Mouse (Mus musculus): ENCODE measurements around the gene Shb. TPM values are rescaled to one million over a fixed set of nuclear protein-coding genes. Genes with fewer than 3 reads are reported as not detected.

Gene Shb
- total and polyA plus RNA-seq, 3 experiments: 7.7 to 15.5 (median 8.6) TPM

DNA sequence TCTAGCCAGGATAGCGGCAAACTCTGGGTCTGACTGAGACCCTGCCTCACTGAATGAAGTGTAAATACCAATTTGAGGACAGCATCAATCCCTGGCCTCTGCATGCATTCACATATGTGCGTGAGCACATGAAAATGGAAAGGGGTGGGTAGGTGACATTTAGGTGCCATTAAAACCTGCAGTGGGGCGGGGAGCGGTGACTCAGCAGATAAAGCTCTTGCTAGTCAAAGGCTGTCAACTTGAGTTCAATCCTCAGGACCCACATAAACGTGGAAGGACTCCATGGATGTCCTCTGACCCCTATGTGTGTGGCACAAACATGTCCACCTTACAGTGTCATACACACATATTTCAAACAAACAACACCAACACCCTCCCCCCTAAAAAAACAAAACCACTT lies 50.8 kb downstream of the Shb start:
- dilution Hi-C loops (cut with MboI; ENCODE audit: extremely low pct_ligation_motif_present, extremely low pct_unique_long_range_greater_than_20kb, low sequenced_read_pairs): no loop called here
- TF ChIP-seq EP300 (IDR thresholded peaks at IDR 0.05; ENCODE audit: low read length) (no peak), ELF1 (IDR thresholded peaks at IDR 0.05; ENCODE audit: low read depth, low read length) (no peak), GABPA (IDR thresholded peaks at IDR 0.05; ENCODE audit: insufficient replicate concordance, low read depth, low read length) (no peak), ZMIZ1 (IDR thresholded peaks at IDR 0.05; ENCODE audit: low read depth, low read length) (no peak), USF2 (conservative IDR thresholded peaks at IDR 0.05; ENCODE audit: low read depth, low read length) (no peak), IRF4 (IDR thresholded peaks at IDR 0.05; ENCODE audit: low read depth, low read length) (no peak), UBTF (IDR thresholded peaks at IDR 0.05; ENCODE audit: low read depth, low read length) (no peak), MEF2A (IDR thresholded peaks at IDR 0.05; ENCODE audit: borderline replicate concordance, low read depth, low read length) (no peak), RCOR1 (conservative IDR thresholded peaks at IDR 0.05; ENCODE audit: low read depth, low read length) (no peak), HCFC1 (IDR thresholded peaks at IDR 0.05; ENCODE audit: low read depth, low read length) (no peak), SMC3 (IDR thresholded peaks at IDR 0.05; ENCODE audit: low read depth, low read length) (no peak), MYC (IDR thresholded peaks at IDR 0.05; ENCODE audit: low read depth, low read length) (no peak)

GRCm38 (mm10) chr4:45480595-45480994 lies 51.7 kb downstream of the Shb start:
- DNase-seq (ENCODE audit: extremely low read depth): no peak
- H3K4me3 ChIP-seq (replicated peaks in 1 of 3; ENCODE audit: low read depth in 2 of 3, low read length in 2 of 3, poor library complexity in 1 of 3): no peak overlapping the region
- no peak overlapping the region for H3K9ac ChIP-seq (ENCODE audit: insufficient read depth, low read depth)
- no peaks in the 10 kb centered on the region for H3K9me3 ChIP-seq (replicated peaks; ENCODE audit: low read length)
- H3K79me2 ChIP-seq (replicated peaks; ENCODE audit: control insufficient read depth, extremely low read depth, insufficient read depth, poor library complexity, severe bottlenecking): no peaks in the 10 kb centered on the region
- peaks cover 0 to 44% of the 10 kb centered on the region in 2 experiments; a peak in 2 of 4 replicates for H3K4me1 ChIP-seq (ENCODE audit: control insufficient read depth in 1 of 2, insufficient read depth in 2 of 2)
- dilution Hi-C loops (cut with MboI; ENCODE audit: extremely low pct_ligation_motif_present, extremely low pct_unique_long_range_greater_than_20kb, low sequenced_read_pairs) (no loop called here), in situ Hi-C loops (cut with MboI; ENCODE audit: low pct_ligation_motif_present, low pct_unique_long_range_greater_than_20kb, low sequenced_read_pairs) (no loop called here)
- H3K36me3 ChIP-seq (replicated peaks in 1 of 2; ENCODE audit: control insufficient read depth in 1 of 2, insufficient read depth in 1 of 2, low read length in 1 of 2): peaks cover 0 to 89% of the 10 kb centered on the region in 2 experiments
- H3K4me2 ChIP-seq (ENCODE audit: insufficient read depth, low read depth, poor library complexity, severe bottlenecking): no peak overlapping the region
- no peak overlapping the region for H3K27ac ChIP-seq (ENCODE audit: insufficient read depth, low read depth)
- TF ChIP-seq ELF1 (IDR thresholded peaks at IDR 0.05; ENCODE audit: low read depth, low read length) (no peak), USF2 (conservative IDR thresholded peaks at IDR 0.05; ENCODE audit: low read depth, low read length) (no peak), NRF1 (IDR thresholded peaks at IDR 0.05; ENCODE audit: low read depth, low read length) (no peak), GABPA (IDR thresholded peaks at IDR 0.05; ENCODE audit: insufficient replicate concordance, low read depth, low read length) (no peak), ZNF384 (IDR thresholded peaks at IDR 0.05; ENCODE audit: low read depth, low read length) (no peak), ETS1 (conservative IDR thresholded peaks at IDR 0.05; ENCODE audit: low read depth, low read length) (no peak), ZMIZ1 (IDR thresholded peaks at IDR 0.05; ENCODE audit: low read depth, low read length) (no peak), MAFK (IDR thresholded peaks at IDR 0.05; ENCODE audit: insufficient replicate concordance, low read length) (peak; percentile 92)
- no peaks in the 10 kb centered on the region for H3K27me3 ChIP-seq (replicated peaks)

More for the DNA sequence above, 50.8 kb downstream of the Shb start:
- in situ Hi-C loops (cut with MboI; ENCODE audit: low pct_ligation_motif_present, low pct_unique_long_range_greater_than_20kb, low sequenced_read_pairs): no loop called here
- Histone ChIP-seq H3K27me3 (replicated peaks) (no peaks in the 10 kb centered on the region), H3K4me3 (replicated peaks in 1 of 3; ENCODE audit: low read depth in 2 of 3, low read length in 2 of 3, poor library complexity in 1 of 3) (no peak overlapping the region), H3K9me3 (replicated peaks; ENCODE audit: low read length) (no peaks in the 10 kb centered on the region), H3K4me1 (ENCODE audit: control insufficient read depth in 1 of 2, insufficient read depth in 2 of 2) (peaks cover 0 to 49% of the 10 kb centered on the region in 2 experiments; a peak in 2 of 4 replicates), H3K27ac (ENCODE audit: insufficient read depth, low read depth) (no peak overlapping the region), H3K36me3 (replicated peaks in 1 of 2; ENCODE audit: control insufficient read depth in 1 of 2, insufficient read depth in 1 of 2, low read length in 1 of 2) (peaks cover 0 to 89% of the 10 kb centered on the region in 2 experiments), H3K79me2 (replicated peaks; ENCODE audit: control insufficient read depth, extremely low read depth, insufficient read depth, poor library complexity, severe bottlenecking) (no peaks in the 10 kb centered on the region), H3K9ac (ENCODE audit: insufficient read depth, low read depth) (no peak overlapping the region), H3K4me2 (ENCODE audit: insufficient read depth, low read depth, poor library complexity, severe bottlenecking) (no peak overlapping the region)
- no peak for DNase-seq (ENCODE audit: extremely low read depth)

Data from CH12.LX (cell line).